Mouse (Mus musculus): ENCODE data around the gene Arhgef6. TPM values are rescaled to one million over a fixed set of nuclear protein-coding genes. Genes with fewer than 3 reads are reported as not detected.

Gene Arhgef6
- total RNA-seq (2021), result 10 to 100 TPM; 29.4 to 37.2 TPM

GRCm38 (mm10) chrX:57338371-57339211 is at the start of gene Arhgef6:
Arhgef6 (minus strand) TSS chrX:57338729.
- no peak for DNase-seq (ENCODE audit: extremely low spot score in 1 of 2, low spot score in 1 of 2)

GRCm38 (mm10) chrX:57380915-57381314 is 42.4 kb upstream of the Arhgef6 start:
- DNase-seq (ENCODE audit: extremely low spot score in 1 of 2, low spot score in 1 of 2), result no peak

- DNase-seq (ENCODE audit: extremely low spot score in 1 of 2, low spot score in 1 of 2), result no peak
Measured at GRCm38 (mm10) chrX:57378579-57378978, 40.0 kb upstream of the Arhgef6 start.

- DNase-seq (ENCODE audit: extremely low spot score in 1 of 2, low spot score in 1 of 2), result no peak
Measured at GRCm38 (mm10) chrX:57377096-57377495, 38.6 kb upstream of the Arhgef6 start.

- no peak for DNase-seq (ENCODE audit: extremely low spot score in 1 of 2, low spot score in 1 of 2)
Measured at GRCm38 (mm10) chrX:57374029-57374428, 35.5 kb upstream of the Arhgef6 start.

GRCm38 (mm10) chrX:57373543-57373942 is 35.0 kb upstream of the Arhgef6 start:
- no peak for DNase-seq (ENCODE audit: extremely low spot score in 1 of 2, low spot score in 1 of 2)

GRCm38 (mm10) chrX:57372965-57373364 is 34.4 kb upstream of the Arhgef6 start:
- no peak for DNase-seq (ENCODE audit: extremely low spot score in 1 of 2, low spot score in 1 of 2)

GRCm38 (mm10) chrX:57364891-57365569 is 26.5 kb upstream of the Arhgef6 start:
- no peak for DNase-seq (ENCODE audit: extremely low spot score in 1 of 2, low spot score in 1 of 2)

- DNase-seq (ENCODE audit: extremely low spot score in 1 of 2, low spot score in 1 of 2), result no peak
Measured at GRCm38 (mm10) chrX:57359316-57359715, 20.8 kb upstream of the Arhgef6 start.

GRCm38 (mm10) chrX:57339220-57339619 is 691 bp upstream of the Arhgef6 start:
- DNase-seq (ENCODE audit: extremely low spot score in 1 of 2, low spot score in 1 of 2), result no peak

GRCm38 (mm10) chrX:57337582-57337981 is 947 bp downstream of the Arhgef6 start:
- no peak for DNase-seq (ENCODE audit: extremely low spot score in 1 of 2, low spot score in 1 of 2)

GRCm38 (mm10) chrX:57336958-57337357 is 1.6 kb downstream of the Arhgef6 start:
- DNase-seq (ENCODE audit: extremely low spot score in 1 of 2, low spot score in 1 of 2), result no peak

GRCm38 (mm10) chrX:57335313-57335712 is 3.2 kb downstream of the Arhgef6 start:
- no peak for DNase-seq (ENCODE audit: extremely low spot score in 1 of 2, low spot score in 1 of 2)

GRCm38 (mm10) chrX:57327668-57328338 is 10.7 kb downstream of the Arhgef6 start:
- no peak for DNase-seq (ENCODE audit: extremely low spot score in 1 of 2, low spot score in 1 of 2)

- DNase-seq (ENCODE audit: extremely low spot score in 1 of 2, low spot score in 1 of 2), result peak; percentile 7 to 9
Measured at GRCm38 (mm10) chrX:57326487-57327221, 11.9 kb downstream of the Arhgef6 start.

- DNase-seq (ENCODE audit: extremely low spot score in 1 of 2, low spot score in 1 of 2), result no peak
Measured at GRCm38 (mm10) chrX:57325861-57326461, 12.6 kb downstream of the Arhgef6 start.

GRCm38 (mm10) chrX:57324891-57325290 is 13.6 kb downstream of the Arhgef6 start:
- no peak for DNase-seq (ENCODE audit: extremely low spot score in 1 of 2, low spot score in 1 of 2)

GRCm38 (mm10) chrX:57312066-57312465 is 26.5 kb downstream of the Arhgef6 start:
- DNase-seq (ENCODE audit: extremely low spot score in 1 of 2, low spot score in 1 of 2), result no peak

- DNase-seq (ENCODE audit: extremely low spot score in 1 of 2, low spot score in 1 of 2), result no peak
Measured at GRCm38 (mm10) chrX:57309993-57310392, 28.5 kb downstream of the Arhgef6 start.

GRCm38 (mm10) chrX:57306747-57307146 is 31.8 kb downstream of the Arhgef6 start:
- no peak for DNase-seq (ENCODE audit: extremely low spot score in 1 of 2, low spot score in 1 of 2)

Data from layer of hippocampus, postnatal 25 days (tissue).